9 mouse cellular contexts compared by ENCODE assay signal in the genomic region with DNA sequence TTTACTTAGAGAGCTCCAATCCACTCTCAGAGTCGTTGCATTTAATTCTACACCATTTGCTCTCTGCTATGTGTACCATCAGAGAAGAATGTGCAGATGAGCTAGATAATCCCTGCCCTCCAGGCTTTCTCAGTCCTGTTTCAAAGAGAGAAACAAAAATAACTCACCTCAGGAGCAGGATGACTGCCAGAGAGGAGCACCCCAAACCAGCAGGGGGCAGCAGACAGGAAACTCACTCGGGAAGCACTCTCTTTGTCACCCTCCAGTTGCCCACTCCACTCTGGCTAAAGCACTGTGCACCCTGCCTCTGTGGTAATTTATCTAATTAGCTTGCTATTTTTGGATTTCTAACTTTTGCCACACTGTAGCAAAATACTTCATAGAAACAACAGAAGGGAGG.
A peak's percentile ranks its signal among the peaks of the same experiment; 100 is the strongest.
DNase-seq lines count a peak whose midpoint lies in the region; ATAC-seq and TF ChIP-seq lines count a peak whose summit lies in the region.
"Had no signal": no experiment of that assay in that cellular context is flagged by ENCODE, and none has a peak within 500 bp of the region (broad histone marks: within the 10 kb centered on the region; RNA-seq: fewer than 3 reads in every experiment).

No protein-coding gene starts in this region.

- no peaks in the 10 kb centered on the region for H3K27me3 ChIP-seq in kidney, adult 2 months (replicated peaks; ENCODE audit: control insufficient read depth, insufficient read depth, low read length)
- no peaks in the 10 kb centered on the region for H3K27me3 ChIP-seq in MEL (ENCODE audit: control insufficient read depth in 1 of 2, insufficient read depth in 2 of 2, low read length in 2 of 2)
- no peaks in the 10 kb centered on the region for H3K27me3 ChIP-seq in liver, postnatal 0 days (ENCODE audit: insufficient read depth, low read length)

- no peaks in the 10 kb centered on the region for H3K36me3 ChIP-seq in kidney, adult 2 months (ENCODE audit: control insufficient read depth, insufficient read depth, low read length)
- no peaks in the 10 kb centered on the region for H3K36me3 ChIP-seq in MEL (ENCODE audit: control insufficient read depth in 1 of 2, insufficient read depth in 2 of 2, low read length in 2 of 2)
- H3K36me3 ChIP-seq in liver, postnatal 0 days (replicated peaks; ENCODE audit: insufficient read depth, low read length): no peaks in the 10 kb centered on the region

- DNase-seq in kidney, adult 2 months: peak; percentile 21
- DNase-seq in kidney, adult 11 months: no peak
- no peak for DNase-seq in MEL (ENCODE audit: low read depth, low spot score)
- peak; percentile 9 for DNase-seq in adrenal gland, adult 2 months
- DNase-seq in liver, postnatal 0 days: no peak
- DNase-seq in frontal cortex, postnatal 25 days (ENCODE audit: low spot score in 2 of 2): no peak
- no peak for DNase-seq in right cerebral cortex, adult 18-20 months
- DNase-seq in frontal cortex, postnatal 36 days (ENCODE audit: low spot score in 2 of 2): no peak

- no peaks in the 10 kb centered on the region for H3K79me2 ChIP-seq in MEL (ENCODE audit: control insufficient read depth, insufficient read depth, low read length, poor library complexity)

- no peaks in the 10 kb centered on the region for H3K4me1 ChIP-seq in kidney, adult 2 months (ENCODE audit: control insufficient read depth, insufficient read depth, low read length)
- H3K4me1 ChIP-seq in MEL (ENCODE audit: control insufficient read depth in 1 of 2, insufficient read depth in 2 of 2, low read length in 2 of 2): no peaks in the 10 kb centered on the region
- no peaks in the 10 kb centered on the region for H3K4me1 ChIP-seq in liver, postnatal 0 days (ENCODE audit: insufficient read depth)

- no peak for TF ChIP-seq RAD21 in MEL (IDR thresholded peaks at IDR 0.05; ENCODE audit: low read depth, low read length)

- ATAC-seq in liver, postnatal 0 days: no peak

- H3K4me2 ChIP-seq in liver, postnatal 0 days (ENCODE audit: low read depth, low read length): no peak overlapping the region

- no peak for TF ChIP-seq POLR2A in kidney, adult 2 months (IDR thresholded peaks at IDR 0.05; ENCODE audit: low read depth, low read length)
- TF ChIP-seq POLR2A in MEL (IDR thresholded peaks at IDR 0.05; ENCODE audit: control insufficient read depth in 1 of 2, insufficient read depth in 1 of 2, low read depth in 1 of 2, low read length in 2 of 2, poor library complexity in 1 of 2): no peak

- no peaks in the 10 kb centered on the region for H3K9me3 ChIP-seq in MEL (replicated peaks; ENCODE audit: insufficient read depth, low read length)
- no peaks in the 10 kb centered on the region for H3K9me3 ChIP-seq in liver, postnatal 0 days (ENCODE audit: low read length)

- WGBS in kidney, adult 2 months: 44% methylated on average over 2 of the region's 2 CpGs
- WGBS in liver, postnatal 0 days (ENCODE audit: insufficient replicate concordance): 31% methylated on average over 2 of the region's 2 CpGs

- peak; percentile 44 for TF ChIP-seq CTCF in kidney, adult 2 months (conservative IDR thresholded peaks at IDR 0.05; ENCODE audit: insufficient read depth, insufficient read length, low read depth, low read length)
- peak; percentile 3 to 23 (median 10); a peak in 3 of 6 replicates for TF ChIP-seq CTCF in MEL (IDR thresholded peaks at IDR 0.05 in 2 of 3, conservative IDR thresholded peaks at IDR 0.05 in 1 of 3; ENCODE audit: control insufficient read depth in 1 of 3, insufficient read depth in 1 of 3, low read depth in 2 of 3, low read length in 3 of 3, poor library complexity in 1 of 3, severe bottlenecking in 1 of 3)
- TF ChIP-seq CTCF in liver, postnatal 0 days (IDR thresholded peaks at IDR 0.05; ENCODE audit: low read depth): peak; percentile 38

- no peak overlapping the region for H3K27ac ChIP-seq in kidney, adult 2 months (ENCODE audit: insufficient read depth, low read depth, low read length)
- H3K27ac ChIP-seq in MEL (ENCODE audit: control insufficient read depth, low read depth, low read length): no peak overlapping the region
- no peak overlapping the region for H3K27ac ChIP-seq in liver, postnatal 0 days (ENCODE audit: low read depth)
- H3K27ac ChIP-seq: macrophage had no signal

- H3K4me3 ChIP-seq in kidney, adult 2 months (ENCODE audit: insufficient read depth, low read depth, low read length): no peak overlapping the region
- no peak overlapping the region for H3K4me3 ChIP-seq in MEL (ENCODE audit: control insufficient read depth in 1 of 2, insufficient read depth in 1 of 2, low read depth in 2 of 2, low read length in 2 of 2)
- H3K4me3 ChIP-seq in liver, postnatal 0 days (ENCODE audit: low read depth, low read length): no peak overlapping the region

- TF ChIP-seq EP300 in MEL (IDR thresholded peaks at IDR 0.05; ENCODE audit: low read depth in 1 of 2, low read length in 2 of 2): no peak
- TF ChIP-seq EP300 in liver, postnatal 0 days (IDR thresholded peaks at IDR 0.05; ENCODE audit: low read depth): no peak

- no peak overlapping the region for H3K9ac ChIP-seq in MEL (ENCODE audit: control insufficient read depth, low read depth, low read length, poor library complexity, severe bottlenecking)
- H3K9ac ChIP-seq in liver, postnatal 0 days (replicated peaks): no peak overlapping the region

TF ChIP-seq in MEL, 35 proteins besides CTCF, POLR2A, EP300 and RAD21:
- TF ChIP-seq CHD1 (IDR thresholded peaks at IDR 0.05; ENCODE audit: low read depth, low read length) (no peak), E2F4 (IDR thresholded peaks at IDR 0.05; ENCODE audit: borderline replicate concordance, low read depth, low read length) (no peak), MEF2A (IDR thresholded peaks at IDR 0.05; ENCODE audit: extremely low read depth, insufficient replicate concordance, low read depth, low read length, poor library complexity, severe bottlenecking) (no peak), MYC (IDR thresholded peaks at IDR 0.05; ENCODE audit: low read depth, low read length) (no peak), TBP (IDR thresholded peaks at IDR 0.05; ENCODE audit: low read depth, low read length) (no peak), BHLHE40 (IDR thresholded peaks at IDR 0.05; ENCODE audit: borderline replicate concordance, low read depth, low read length) (no peak), SMC3 (IDR thresholded peaks at IDR 0.05; ENCODE audit: low read depth, low read length) (no peak), NELFE (IDR thresholded peaks at IDR 0.05; ENCODE audit: low read depth, low read length) (no peak), ZNF384 (IDR thresholded peaks at IDR 0.05; ENCODE audit: low read depth, low read length) (no peak), GATA1 (IDR thresholded peaks at IDR 0.05; ENCODE audit: low read depth, low read length) (no peak), ZKSCAN1 (IDR thresholded peaks at IDR 0.05; ENCODE audit: low read depth, low read length) (no peak), RCOR1 (IDR thresholded peaks at IDR 0.05; ENCODE audit: low read depth, low read length) (no peak), ZC3H11A (IDR thresholded peaks at IDR 0.05; ENCODE audit: low read depth, low read length) (no peak), MAFK (IDR thresholded peaks at IDR 0.05; ENCODE audit: borderline replicate concordance, low read depth, low read length) (no peak), KAT2A (conservative IDR thresholded peaks at IDR 0.05; ENCODE audit: low read depth, low read length) (no peak), USF2 (IDR thresholded peaks at IDR 0.05; ENCODE audit: borderline replicate concordance in 1 of 2, insufficient read depth in 1 of 2, low read depth in 1 of 2, low read length in 2 of 2) (no peak), MYB (IDR thresholded peaks at IDR 0.05; ENCODE audit: low read depth, low read length) (no peak), CHD2 (IDR thresholded peaks at IDR 0.05; ENCODE audit: low read length) (no peak), SIN3A (IDR thresholded peaks at IDR 0.05; ENCODE audit: low read length) (no peak)

Comparison
In these comparisons a context has a peak if more than half of its experiments do, and no peak if none do; other contexts are left out.
1. DNase-seq: peak in kidney, adult 2 months (single experiment) and adrenal gland, adult 2 months (single experiment); none in kidney, adult 11 months (single experiment), MEL (single experiment), liver, postnatal 0 days (single experiment), frontal cortex, postnatal 25 days (0 of 2), right cerebral cortex, adult 18-20 months (single experiment) and frontal cortex, postnatal 36 days (0 of 2).
2. Peak in every context shown above with its lines, with median percentiles within 50 percentile points of each other: CTCF ChIP-seq.